Mouse (Mus musculus): ENCODE measurements around the gene Hist1h1d. TPM values are rescaled to one million over a fixed set of nuclear protein-coding genes. Genes with fewer than 3 reads are reported as not detected.
"Not testable (repeated sequence)": the region's sequence is repeated elsewhere in the genome, so short reads cannot be mapped to it uniquely, and the experiment has no call there.

Hist1h1d gene
- polyA plus RNA-seq, 2 experiments, result 0.61 to 0.62 TPM

DNA sequence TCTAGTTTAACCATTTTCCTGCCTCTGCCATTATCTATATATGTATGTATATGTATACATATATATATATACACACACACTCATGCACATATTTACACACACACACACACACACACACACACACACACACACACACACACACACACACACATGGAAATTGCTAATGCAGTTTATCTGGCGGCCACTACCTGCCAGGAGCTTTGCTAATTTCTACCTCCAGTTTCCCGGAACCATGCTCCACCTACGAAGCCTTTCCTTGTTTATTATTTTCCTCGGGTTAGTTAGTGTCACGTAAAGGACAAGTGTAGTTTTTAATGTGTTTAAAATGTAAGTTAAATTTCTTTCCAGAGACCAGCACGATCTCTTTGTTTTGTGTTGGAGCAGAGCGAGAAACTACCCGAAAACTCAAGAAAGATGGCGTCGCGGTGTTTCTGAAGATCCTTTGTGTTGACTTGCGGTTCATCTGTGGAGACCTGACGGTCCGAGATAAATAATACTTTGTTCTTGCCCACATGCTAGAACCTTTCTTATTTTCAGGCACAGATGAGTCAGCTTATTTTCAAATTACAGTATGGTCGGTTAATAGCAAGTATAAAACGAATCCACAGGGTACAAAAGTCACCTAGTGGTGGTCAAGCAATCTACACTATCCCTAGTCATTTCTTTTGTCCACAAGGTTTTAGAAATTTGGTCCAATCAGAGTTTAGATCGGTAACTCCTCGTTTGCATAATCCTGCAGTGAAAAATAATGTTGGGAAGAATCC lies 9.8 kb downstream of the Hist1h1d start:
- TF ChIP-seq POLR2A (IDR thresholded peaks at IDR 0.05; ENCODE audit: borderline replicate concordance, extremely low read depth, insufficient read depth, insufficient read length), result no peak
- Histone ChIP-seq H3K4me2 (replicated peaks; ENCODE audit: low read depth, low read length, severe bottlenecking) (peak overlapping the region; percentile 64), H3K27me3 (ENCODE audit: control insufficient read depth, insufficient read depth, low read length) (no peaks in the 10 kb centered on the region), H3K4me1 (ENCODE audit: control insufficient read depth, insufficient read depth, low read length) (0 out of 2 replicates have a peak, but pooled peaks cover 2% of the 10 kb centered on the region), H3K4me3 (replicated peaks; ENCODE audit: low read length) (peak overlapping the region; percentile 39), H3K27ac (replicated peaks; ENCODE audit: low read depth, low read length) (peak overlapping the region; percentile 98), H3K9me3 (ENCODE audit: control insufficient read depth, low read length) (no peaks in the 10 kb centered on the region), H3K36me3 (ENCODE audit: control insufficient read depth, insufficient read depth, low read length) (no peaks in the 10 kb centered on the region), H3K9ac (ENCODE audit: low read depth, low read length, severe bottlenecking) (peak overlapping the region; percentile 51)
- ATAC-seq (ENCODE audit: low FRiP score, low read depth) (peak; percentile 74), DNase-seq (ENCODE audit: low spot score) (peak; percentile 84)
- WGBS, result 5% methylated on average over 18 of the region's 18 CpGs

DNA sequence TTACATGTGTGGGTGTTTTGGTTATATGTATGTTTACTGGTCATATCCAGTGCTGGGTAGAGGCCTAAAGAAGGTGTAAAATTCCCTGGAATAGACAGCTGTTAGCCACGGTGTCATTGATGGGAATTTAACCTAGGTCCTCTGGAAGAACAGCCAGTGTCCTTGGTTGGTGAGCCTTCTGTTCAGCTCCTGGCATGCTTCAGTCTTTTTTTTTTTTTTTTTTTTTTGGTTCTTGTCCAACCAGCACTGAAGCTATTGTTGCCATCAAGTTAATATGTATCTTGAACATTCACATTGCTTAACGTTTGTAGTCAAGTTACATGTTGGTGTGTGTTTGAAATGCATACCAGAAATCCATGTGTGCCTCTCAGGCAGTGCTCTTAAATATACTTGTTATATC lies 11.4 kb downstream of the Hist1h1d start:
- Histone ChIP-seq H3K27ac (replicated peaks; ENCODE audit: low read depth, low read length) (peak overlapping the region; percentile 98; the same call in 1 of the 2 replicates), H3K4me1 (ENCODE audit: control insufficient read depth, insufficient read depth, low read length) (0 out of 2 replicates have a peak, but pooled peaks cover 2% of the 10 kb centered on the region)
- 91% methylated on average over 2 of the region's 2 CpGs for WGBS

GRCm38 (mm10) chr13:23570261-23571021 lies 17.4 kb downstream of the Hist1h1d start:
- H3K36me3 ChIP-seq (ENCODE audit: control insufficient read depth, insufficient read depth, low read length); H3K27me3 ChIP-seq (ENCODE audit: control insufficient read depth, insufficient read depth, low read length); ATAC-seq (ENCODE audit: low FRiP score, low read depth); H3K9me3 ChIP-seq (ENCODE audit: control insufficient read depth, low read length); DNase-seq (ENCODE audit: low spot score): not testable (repeated sequence)
- peak overlapping the region; percentile 93 for H3K27ac ChIP-seq (replicated peaks; ENCODE audit: low read depth, low read length)
- H3K4me3 ChIP-seq (replicated peaks; ENCODE audit: low read length), result peak overlapping the region; percentile 40
- under 1% methylated on average over 7 of the region's 41 CpGs for WGBS
- peak overlapping the region; percentile 47; the same call in 1 of the 2 replicates for H3K9ac ChIP-seq (ENCODE audit: low read depth, low read length, severe bottlenecking)
- H3K4me2 ChIP-seq (replicated peaks; ENCODE audit: low read depth, low read length, severe bottlenecking), result peak overlapping the region; percentile 56
- H3K4me1 ChIP-seq (ENCODE audit: control insufficient read depth, insufficient read depth, low read length), result peaks cover 13% of the 10 kb centered on the region; the same call in 1 of the 2 replicates

More for the DNA sequence above, 11.4 kb downstream of the Hist1h1d start:
- Histone ChIP-seq H3K9ac (ENCODE audit: low read depth, low read length, severe bottlenecking) (no peak overlapping the region), H3K9me3 (ENCODE audit: control insufficient read depth, low read length) (no peaks in the 10 kb centered on the region), H3K36me3 (ENCODE audit: control insufficient read depth, insufficient read depth, low read length) (no peaks in the 10 kb centered on the region), H3K4me2 (replicated peaks; ENCODE audit: low read depth, low read length, severe bottlenecking) (no peak overlapping the region), H3K4me3 (replicated peaks; ENCODE audit: low read length) (no peak overlapping the region), H3K27me3 (ENCODE audit: control insufficient read depth, insufficient read depth, low read length) (no peaks in the 10 kb centered on the region)
- DNase-seq (ENCODE audit: low spot score) (no peak), ATAC-seq (ENCODE audit: low FRiP score, low read depth) (no peak)
- no peak for TF ChIP-seq POLR2A (IDR thresholded peaks at IDR 0.05; ENCODE audit: borderline replicate concordance, extremely low read depth, insufficient read depth, insufficient read length)

GRCm38 (mm10) chr13:23571022-23571503 lies 18.0 kb downstream of the Hist1h1d start, which contains the start of the genes Hist1h2ae and Hist1h2bg:
Gene Hist1h2ae (minus strand): TSS chr13:23571220.
Gene Hist1h2bg (plus strand): TSS chr13:23571396.
- TF ChIP-seq POLR2A (IDR thresholded peaks at IDR 0.05; ENCODE audit: borderline replicate concordance, extremely low read depth, insufficient read depth, insufficient read length), result peak; percentile 33; the same call in 1 of the 2 replicates
- Histone ChIP-seq H3K4me3 (replicated peaks; ENCODE audit: low read length) (peak within 1 kb of the TSS; percentile 40), H3K4me2 (replicated peaks; ENCODE audit: low read depth, low read length, severe bottlenecking) (peak within 1 kb of the TSS; percentile 56), H3K27ac (replicated peaks; ENCODE audit: low read depth, low read length) (peak within 1 kb of the TSS; percentile 93), H3K9ac (ENCODE audit: low read depth, low read length, severe bottlenecking) (peak within 1 kb of the TSS; percentile 57), H3K4me1 (ENCODE audit: control insufficient read depth, insufficient read depth, low read length) (peaks cover 13% of the 10 kb centered on the region; the same call in 1 of the 2 replicates), H3K27me3 (ENCODE audit: control insufficient read depth, insufficient read depth, low read length) (no peaks in the 10 kb centered on the region), H3K36me3 (ENCODE audit: control insufficient read depth, insufficient read depth, low read length) (no peaks in the 10 kb centered on the region), H3K9me3 (ENCODE audit: control insufficient read depth, low read length) (no peaks in the 10 kb centered on the region)
- ATAC-seq (ENCODE audit: low FRiP score, low read depth), result peak; percentile 89
- WGBS, result under 1% methylated on average over 17 of the region's 18 CpGs
- DNase-seq (ENCODE audit: low spot score), result peak; percentile 96

GRCm38 (mm10) chr13:23571504-23572217 lies 18.6 kb downstream of the Hist1h1d start:
- peak overlapping the region; percentile 93 for H3K27ac ChIP-seq (replicated peaks; ENCODE audit: low read depth, low read length)
- WGBS, result under 1% methylated on average over 8 of the region's 34 CpGs

More at GRCm38 (mm10) chr13:23571504-23572217, 18.6 kb downstream of the Hist1h1d start:
- peak overlapping the region; percentile 57 for H3K9ac ChIP-seq (ENCODE audit: low read depth, low read length, severe bottlenecking)
- not testable (repeated sequence) for ATAC-seq (ENCODE audit: low FRiP score, low read depth); H3K27me3 ChIP-seq (ENCODE audit: control insufficient read depth, insufficient read depth, low read length); H3K9me3 ChIP-seq (ENCODE audit: control insufficient read depth, low read length); H3K36me3 ChIP-seq (ENCODE audit: control insufficient read depth, insufficient read depth, low read length); DNase-seq (ENCODE audit: low spot score)
- peak overlapping the region; percentile 56 for H3K4me2 ChIP-seq (replicated peaks; ENCODE audit: low read depth, low read length, severe bottlenecking)
- H3K4me1 ChIP-seq (ENCODE audit: control insufficient read depth, insufficient read depth, low read length), result peaks cover 16% of the 10 kb centered on the region
- H3K4me3 ChIP-seq (replicated peaks; ENCODE audit: low read length), result peak overlapping the region; percentile 40
